Mouse (Mus musculus): Measurements from ENCODE around the gene Gm3448.

Gene Gm3448

DNA sequence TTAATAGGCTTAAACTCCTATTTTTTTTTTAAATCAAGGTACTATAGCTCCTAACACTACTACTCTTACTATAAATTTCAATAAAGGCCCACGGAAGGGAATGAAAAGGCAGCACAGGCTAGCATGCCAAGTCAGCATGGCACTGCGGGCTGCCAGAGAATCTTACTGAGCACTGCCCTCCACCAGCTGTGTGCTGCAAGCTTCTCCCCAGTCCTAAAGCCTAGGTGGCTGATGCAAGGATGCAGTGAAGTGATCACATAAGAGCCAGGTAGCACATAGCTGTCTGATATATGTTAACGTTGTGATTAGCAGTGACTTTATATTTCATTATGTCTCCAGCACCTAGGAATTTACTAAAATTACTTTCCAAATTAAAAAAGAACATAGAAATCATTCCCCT, 81.4 kb downstream of the Gm3448 start:
- DNase-seq (ENCODE audit: low spot score) = peak; percentile 60

DNA sequence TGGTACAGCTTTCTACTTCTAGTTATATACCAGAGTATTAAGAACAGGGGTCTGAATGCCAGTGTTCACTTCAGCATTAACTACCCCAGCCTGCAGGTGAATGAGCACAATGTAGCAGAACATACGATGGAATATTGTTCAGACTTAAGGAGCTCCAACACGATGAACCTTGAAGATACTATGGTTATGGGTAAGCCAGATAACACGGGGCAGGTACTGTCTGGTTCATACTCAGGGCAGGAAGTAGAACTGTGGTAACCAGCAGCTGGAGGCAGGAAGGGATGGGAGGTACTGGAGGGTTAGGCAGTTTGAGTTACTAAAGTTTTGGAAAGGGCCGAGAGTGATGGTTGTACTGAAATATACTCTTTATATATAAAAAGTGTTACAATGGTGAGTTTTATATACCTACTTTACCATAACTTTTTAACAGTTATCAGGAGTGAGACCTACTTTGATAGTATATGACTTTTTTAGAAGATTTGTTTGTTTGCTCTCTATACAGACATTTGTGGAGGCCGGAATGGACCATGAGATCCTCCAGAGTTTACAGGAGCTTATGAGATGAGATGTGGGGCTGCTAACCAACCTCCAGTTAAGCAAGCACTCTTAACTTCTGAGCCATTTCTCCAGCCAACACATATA, 82.5 kb downstream of the Gm3448 start:
- DNase-seq (ENCODE audit: low spot score) = no peak

DNA sequence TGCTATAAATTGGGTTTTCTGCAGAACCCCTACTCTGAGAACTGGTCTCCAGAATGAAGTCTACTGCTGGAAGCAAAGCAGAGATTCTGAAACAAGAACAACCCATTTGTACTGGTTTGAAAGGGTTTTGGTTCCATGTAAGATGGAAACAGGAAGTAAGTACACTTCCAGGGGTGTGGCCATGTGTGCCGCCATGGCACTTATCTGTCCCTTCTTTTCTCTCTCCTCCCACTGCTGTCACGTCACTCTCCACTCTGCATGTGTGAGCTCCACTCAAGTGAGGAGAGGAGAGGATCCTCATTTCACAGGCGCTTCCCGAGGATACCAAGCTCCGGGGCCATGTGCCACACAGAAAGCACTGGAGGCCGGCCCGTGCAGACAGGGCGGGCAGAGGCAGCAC, 87.9 kb downstream of the Gm3448 start:
- DNase-seq (ENCODE audit: low spot score) = no peak

DNA sequence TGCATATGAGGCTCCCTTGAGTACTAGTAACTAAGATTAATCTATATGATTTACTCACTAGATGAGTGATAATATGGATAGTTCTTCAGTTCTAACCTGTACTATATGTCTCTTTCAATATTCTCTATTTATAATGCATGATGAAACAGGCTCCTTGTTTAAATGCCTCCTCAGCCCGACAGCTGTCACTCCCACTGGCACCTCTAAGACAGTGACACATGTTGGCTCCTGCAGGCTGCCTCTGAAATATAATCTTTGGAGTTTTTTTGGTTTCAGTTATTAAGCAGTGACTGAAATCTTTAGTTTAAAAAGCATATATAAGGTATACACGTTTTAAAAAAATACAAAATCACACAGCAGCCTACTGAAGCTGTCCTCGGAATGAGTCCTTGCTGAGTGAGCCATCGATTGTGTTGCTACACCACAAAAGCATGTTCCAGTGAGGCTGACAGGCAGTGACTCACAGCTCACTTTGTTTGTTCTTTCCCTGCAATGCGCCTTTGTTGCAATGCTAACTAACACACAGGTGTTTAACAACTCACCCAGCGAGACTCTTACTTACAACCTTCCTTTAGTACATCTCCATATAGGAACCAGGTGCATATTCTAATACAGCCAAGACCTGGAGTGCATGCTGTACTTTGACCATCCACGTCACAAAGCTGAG, 92.0 kb downstream of the Gm3448 start:
- no peak for DNase-seq (ENCODE audit: low spot score)
